Mouse (Mus musculus) cerebellum, postnatal 25 days (tissue): Measurements from ENCODE around the gene Med9.
A peak's percentile ranks its signal among the peaks of the same experiment; 100 is the strongest.

Experiments
- DNase-seq, 2 experiments: peaks; one replicate each; pipeline ENCODE4 v3.0.0; 2021; ENCODE audit warnings: mixed read lengths in 2 of 2

Med9 gene

GRCm38 (mm10) chr11:60001231-60001980 lies 53.4 kb downstream of the Med9 start:
- peak in 1 of 2 experiments; percentile 24 for DNase-seq

- no peak for DNase-seq
Observed at GRCm38 (mm10) chr11:60003811-60004210, 55.8 kb downstream of the Med9 start.

DNA sequence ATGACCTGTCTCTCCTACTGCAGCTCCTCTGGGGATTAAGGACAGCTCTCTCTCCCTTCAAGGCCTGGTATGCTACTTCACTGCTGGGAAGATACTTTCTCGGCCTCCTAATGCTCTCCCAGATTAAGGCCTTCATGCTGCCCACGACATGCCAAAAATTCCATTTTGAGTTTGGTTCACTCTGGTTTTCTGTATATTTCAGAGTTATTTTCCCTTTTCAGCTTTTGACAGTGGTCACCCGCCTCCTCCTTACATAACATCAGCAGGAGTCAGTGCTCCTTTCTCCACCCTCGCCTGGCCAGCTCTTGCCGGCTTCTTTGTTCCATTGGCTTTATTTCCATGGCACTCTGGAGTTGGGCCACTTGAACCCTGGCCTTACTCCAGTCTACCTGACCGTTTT lies 56.7 kb downstream of the Med9 start:
- DNase-seq: no peak

DNA sequence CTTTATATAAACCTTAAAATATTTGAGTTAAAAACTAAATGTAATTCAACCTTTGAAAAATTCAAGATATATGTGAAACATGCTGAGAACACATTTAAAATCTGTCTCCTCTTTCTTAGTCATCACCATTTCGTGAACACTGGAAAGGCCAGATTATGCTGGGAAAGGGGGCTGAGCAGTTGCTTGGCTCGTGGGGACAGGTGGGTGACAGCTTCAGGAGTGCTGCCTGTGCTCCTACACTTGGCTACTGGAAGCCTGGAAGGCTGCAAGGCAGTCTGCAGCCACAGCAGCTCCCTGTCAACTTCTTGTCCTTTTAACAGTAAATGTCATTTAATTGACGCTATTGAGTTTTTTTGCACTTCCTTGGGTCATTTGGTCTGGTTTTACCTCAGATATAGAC lies 57.9 kb downstream of the Med9 start:
- DNase-seq: no peak

DNA sequence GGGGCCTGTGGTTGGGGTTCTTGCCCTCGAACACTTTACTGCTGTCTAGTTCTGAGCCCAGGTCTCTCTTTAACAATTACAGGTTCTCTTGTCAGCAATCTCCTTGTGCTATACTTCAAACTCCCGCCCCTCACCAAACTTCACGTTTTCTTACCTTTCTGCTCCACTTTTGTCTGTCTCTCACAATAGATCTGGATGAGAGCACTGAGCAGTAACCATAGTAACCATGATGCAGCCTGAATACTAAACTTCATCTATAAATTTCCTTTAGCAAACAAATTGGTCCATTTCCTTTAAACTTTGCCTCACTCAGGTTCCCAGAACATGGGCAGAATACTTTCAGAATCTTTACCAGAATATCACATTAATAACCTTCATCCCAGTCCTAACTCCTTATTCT lies 61.4 kb downstream of the Med9 start:
- no peak for DNase-seq

DNA sequence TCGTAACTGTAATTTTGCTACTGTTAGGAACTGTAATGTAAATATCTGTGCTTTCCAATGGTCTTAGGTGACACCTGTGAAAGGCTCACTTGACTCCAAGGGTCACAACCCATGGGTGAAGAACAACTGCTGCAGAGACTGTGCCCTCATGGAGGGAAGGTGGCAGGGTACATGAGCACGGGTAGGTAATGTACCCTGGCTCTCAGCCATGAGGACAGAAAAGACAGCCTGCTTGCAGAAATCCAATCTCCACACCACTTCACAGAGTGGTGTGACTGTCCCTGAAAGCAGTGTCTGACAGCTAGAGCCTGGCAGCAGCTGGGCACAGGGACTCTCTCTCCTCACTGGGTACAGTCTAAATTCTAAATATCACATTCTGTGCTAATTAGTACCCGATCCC lies 63.5 kb downstream of the Med9 start:
- no peak for DNase-seq
